Mouse (Mus musculus) embryonic facial prominence, embryonic 12.5 days (tissue): Measurements from ENCODE around the gene Gm28510. TPM values are rescaled to one million over a fixed set of nuclear protein-coding genes. Genes with fewer than 3 reads are reported as not detected.
"Not testable (repeated sequence)": the region's sequence is repeated elsewhere in the genome, so short reads cannot be mapped to it uniquely, and the experiment has no call there.

Source experiments
- ATAC-seq: fragments of 200-750 bp; cut with Nextera tagmentation; 2 replicates; pipeline ENCODE4 v1.8.0; 2017; ENCODE audit not compliant: insufficient number of reproducible peaks, insufficient read depth, low FRiP score, low TSS enrichment
- H3K27ac ChIP-seq: fragments of 300-500 bp; sonication (generic); 2 replicates; pipeline ENCODE4 v1.5.1; 2016; ENCODE audit warnings: mild to moderate bottlenecking
- H3K27me3 ChIP-seq: fragments of 300-500 bp; sonication (generic); 2 replicates; pipeline ENCODE4 v1.6.1; 2016; ENCODE audit warnings: mild to moderate bottlenecking, moderate library complexity
- H3K36me3 ChIP-seq: fragments of 300-500 bp; sonication (generic); 2 replicates; pipeline ENCODE4 v1.6.1; 2016; ENCODE audit warnings: mild to moderate bottlenecking
- H3K4me1 ChIP-seq: fragments of 300-500 bp; sonication (generic); 2 replicates; pipeline ENCODE4 v1.6.1; 2016
- H3K4me2 ChIP-seq: fragments of 300-500 bp; sonication (generic); replicated peaks from 2 replicates; pipeline ENCODE4 v1.6.1; 2016; ENCODE audit warnings: mild to moderate bottlenecking, moderate library complexity
- H3K4me3 ChIP-seq: fragments of 300-500 bp; sonication (generic); 2 replicates; pipeline ENCODE4 v1.5.1; 2016; ENCODE audit warnings: mild to moderate bottlenecking
- H3K9ac ChIP-seq: fragments of 300-500 bp; sonication (generic); 2 replicates; pipeline ENCODE4 v1.6.1; 2016; ENCODE audit warnings: mild to moderate bottlenecking, moderate library complexity
- H3K9me3 ChIP-seq: fragments of 300-500 bp; sonication (generic); 2 replicates; pipeline ENCODE4 v1.6.1; 2016; ENCODE audit warnings: mild to moderate bottlenecking, moderate library complexity
- WGBS: fragments of 180-500 bp; shearing (Covaris S2); methylation state at CpG from one replicate; pipeline ENCODE4 v1.1.7; 2016; 5-methylcytosine and 5-hydroxymethylcytosine counted together
- polyA plus RNA-seq: library from polyadenylated mRNA; unstranded; fragments of >200 nt; fragmentation: Nextera tagmentation; extraction: Ambion mirVana; gene quantifications from 2 replicates; pipeline ENCODE4 v1.2.1, GENCODE M21; 2016

Gm28510 gene
- not detected in 2 replicates for polyA plus RNA-seq

GRCm38 (mm10) chrY:10412437-10412836 lies at the start of gene Gm28510:
Gm28510 (plus strand) TSS chrY:10412737.
- not testable (repeated sequence) for H3K4me2 ChIP-seq, H3K9me3 ChIP-seq, H3K4me3 ChIP-seq, H3K4me1 ChIP-seq, H3K36me3 ChIP-seq, H3K27me3 ChIP-seq, ATAC-seq, H3K27ac ChIP-seq, H3K9ac ChIP-seq
- no CpG with 5 or more reads among the region's 6 CpGs for WGBS

Other genes with a start within 250 kb of the Gm28510 start
- gene Gm20834, start 88.1 kb upstream of the Gm28510 start, polyA plus RNA-seq, result not detected in 2 replicates
- not detected in 2 replicates for gene Gm20737, start 123.3 kb downstream of the Gm28510 start, polyA plus RNA-seq
- not detected in 2 replicates for gene Gm21775, start 140.7 kb downstream of the Gm28510 start, polyA plus RNA-seq
- gene Gm21900, start 203.6 kb downstream of the Gm28510 start, polyA plus RNA-seq, result not detected in 2 replicates